Mouse (Mus musculus) ES-E14 (cell line): ENCODE measurements around the gene Tsr3.

ENCODE experiments used
- CHD2 ChIP-seq: IDR thresholded peaks from 2 replicates; pipeline ENCODE4 v1.6.1; 2014; ENCODE audit warnings: mild to moderate bottlenecking, low read depth, low read length, inconsistent platforms
- HCFC1 ChIP-seq: IDR thresholded peaks from 2 replicates; pipeline ENCODE4 v1.6.1; 2012; ENCODE audit warnings: low read length, inconsistent platforms, borderline replicate concordance; ENCODE audit not compliant: insufficient read depth
- ZC3H11A ChIP-seq: IDR thresholded peaks from 2 replicates; pipeline ENCODE4 v1.6.1; 2012; ENCODE audit warnings: low read depth, mild to moderate bottlenecking, inconsistent platforms, low read length, borderline replicate concordance
- ZNF384 ChIP-seq: IDR thresholded peaks from 2 replicates; pipeline ENCODE4 v1.6.1; 2012; ENCODE audit warnings: low read depth, low read length, inconsistent platforms

DNA sequence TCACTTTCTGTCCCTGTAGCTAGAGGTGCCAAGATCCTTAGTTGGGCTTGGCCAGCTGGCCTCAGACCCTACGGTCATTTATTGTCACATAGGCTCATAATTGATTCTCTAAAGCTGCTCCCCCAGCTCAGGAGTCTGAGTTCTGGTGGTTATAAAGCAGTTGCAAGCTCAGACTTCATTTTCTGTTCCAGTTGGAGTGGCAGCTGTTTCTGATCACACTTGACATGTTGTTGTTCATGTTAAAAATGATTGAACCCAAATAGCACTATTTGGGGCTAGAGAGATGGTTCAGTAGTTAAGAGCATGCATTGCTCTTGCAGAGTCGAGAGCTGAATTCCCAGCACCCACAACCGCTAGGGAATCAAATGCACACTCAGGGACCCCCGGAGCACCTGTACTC lies 30.0 kb upstream of the Tsr3 start:
- TF ChIP-seq ZC3H11A: no peak
- TF ChIP-seq ZNF384: no peak
- no peak for TF ChIP-seq CHD2
- no peak for TF ChIP-seq HCFC1
